Mouse (Mus musculus) left cerebral cortex, postnatal 10 days (tissue): ENCODE measurements around the gene Med21. TPM values are rescaled to one million over a fixed set of nuclear protein-coding genes. Genes with fewer than 3 reads are reported as not detected.

ENCODE experiments used
- DNase-seq, 2 experiments: peaks; one replicate each; pipeline ENCODE4 v3.0.0; 2021 to 2022; ENCODE audit warnings: low spot score in 2 of 2, mixed read lengths in 1 of 2; ENCODE audit errors: extremely low spot score in 1 of 2
- intact Hi-C: fragments of 180-260 bp; cut with DNase I; formaldehyde crosslinking; loops from one replicate; pipeline ENCODE4 v1.15.1; 2025
- total RNA-seq, 2 experiments: library from RNA; stranded (reverse); gene quantifications; 2 replicates each; pipeline ENCODE4 v1.2.3; 2021

Med21 gene
- total RNA-seq = 10 to 100 TPM; 39.2 to 44.9 TPM

GRCm38 (mm10) chr6:146642276-146643183 lies at the start of gene Med21, which contains the start of gene Tm7sf3:
Gene Med21, plus strand, starts transcription at chr6:146642547.
Gene Tm7sf3, minus strand, starts transcription at chr6:146642824.
- peak; percentile 98 to 99 for DNase-seq
- intact Hi-C loops = no loop called here

- intact Hi-C loops = loop anchor here (5.0 kb wide), 1 partner anchor 45 kb away; no protein-coding TSS in a partner anchor
- DNase-seq = no peak
Observed at GRCm38 (mm10) chr6:146602601-146603000, 39.7 kb upstream of the Med21 start.

- no peak for DNase-seq
Observed at GRCm38 (mm10) chr6:146603651-146604050, 38.7 kb upstream of the Med21 start.

DNA sequence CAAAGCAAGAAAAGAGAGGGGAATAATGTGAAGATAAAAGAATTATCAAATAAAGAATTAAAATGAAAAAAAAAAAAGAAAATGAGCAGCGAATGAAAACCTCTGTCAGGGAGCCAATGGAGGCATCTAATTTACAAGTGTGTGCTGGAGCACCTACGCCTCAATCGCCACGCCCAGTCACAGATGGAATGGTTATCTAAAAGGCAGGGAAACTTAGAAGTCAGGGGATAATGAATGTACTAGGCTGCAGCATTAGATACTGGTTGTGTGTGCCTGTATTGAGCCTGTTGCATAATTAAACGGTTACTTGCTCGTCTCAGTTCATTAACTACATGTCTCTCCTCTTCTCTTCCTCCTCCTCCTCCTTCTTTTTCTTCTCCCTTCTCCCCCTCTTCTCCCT lies 31.0 kb upstream of the Med21 start:
- intact Hi-C loops = no loop called here

More at GRCm38 (mm10) chr6:146603651-146604050, 38.7 kb upstream of the Med21 start:
- intact Hi-C loops = loop anchor here (5.0 kb wide), 1 partner anchor 46 kb away; no protein-coding TSS in a partner anchor

GRCm38 (mm10) chr6:146611897-146612296 lies 30.4 kb upstream of the Med21 start:
- intact Hi-C loops = no loop called here
- no peak for DNase-seq

More for the DNA sequence above, 31.0 kb upstream of the Med21 start:
- no peak for DNase-seq

- intact Hi-C loops = no loop called here
- no peak for DNase-seq
Observed at GRCm38 (mm10) chr6:146612736-146613135, 29.6 kb upstream of the Med21 start.

DNA sequence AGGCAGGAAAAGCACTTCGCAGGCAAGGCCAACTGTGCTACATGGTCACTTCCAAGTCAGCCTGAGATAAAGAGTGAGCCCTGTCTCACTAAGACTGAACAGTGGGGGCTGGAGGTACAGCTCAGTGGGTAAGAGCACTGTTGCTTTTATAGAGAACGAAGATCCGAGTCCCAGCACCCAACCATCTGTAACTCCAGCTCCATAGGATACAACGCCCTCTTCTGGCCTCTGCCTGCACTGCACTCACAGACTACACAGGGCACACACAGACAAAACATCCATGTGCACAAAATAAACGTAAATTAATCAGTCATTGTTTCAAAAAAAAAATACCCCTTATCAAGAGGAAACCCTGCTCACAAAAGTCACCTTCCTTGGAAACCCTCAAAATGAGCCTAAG lies 28.4 kb upstream of the Med21 start:
- intact Hi-C loops = no loop called here
- no peak for DNase-seq

GRCm38 (mm10) chr6:146614541-146614940 lies 27.8 kb upstream of the Med21 start:
- intact Hi-C loops = no loop called here
- no peak for DNase-seq

- DNase-seq = no peak
- intact Hi-C loops = no loop called here
Observed at GRCm38 (mm10) chr6:146615891-146616290, 26.5 kb upstream of the Med21 start.

GRCm38 (mm10) chr6:146616670-146617069 lies 25.7 kb upstream of the Med21 start:
- intact Hi-C loops = no loop called here
- no peak for DNase-seq

GRCm38 (mm10) chr6:146628123-146628522 lies 14.2 kb upstream of the Med21 start:
- intact Hi-C loops = no loop called here
- DNase-seq = no peak

GRCm38 (mm10) chr6:146629781-146630756 lies 12.3 kb upstream of the Med21 start:
- DNase-seq = no peak
- intact Hi-C loops = no loop called here

- DNase-seq = no peak
- intact Hi-C loops = no loop called here
Observed at GRCm38 (mm10) chr6:146630961-146631360, 11.4 kb upstream of the Med21 start.

DNA sequence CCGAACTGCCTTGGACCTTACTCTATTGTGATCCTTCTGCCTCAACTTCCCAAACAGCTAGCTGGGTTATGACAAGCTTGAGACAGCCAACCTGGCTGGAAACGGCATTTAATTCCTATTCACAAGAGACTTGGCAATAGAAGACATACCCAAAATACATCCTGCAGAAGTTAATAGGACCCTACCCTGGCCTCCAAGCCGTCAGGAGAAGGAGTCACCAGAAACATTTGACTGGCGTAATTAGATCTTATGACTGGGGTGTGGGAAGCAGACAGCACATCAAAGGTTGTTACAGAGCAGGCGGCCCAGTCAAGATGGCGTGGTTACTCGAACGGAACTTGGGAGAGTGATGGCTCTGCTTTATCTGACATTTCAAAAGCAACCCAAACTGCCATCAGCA lies 10.5 kb upstream of the Med21 start:
- DNase-seq = no peak
- intact Hi-C loops = no loop called here

GRCm38 (mm10) chr6:146632403-146632802 lies 9.9 kb upstream of the Med21 start:
- no peak for DNase-seq
- intact Hi-C loops = no loop called here

GRCm38 (mm10) chr6:146633097-146633496 lies 9.2 kb upstream of the Med21 start:
- intact Hi-C loops = no loop called here
- DNase-seq = no peak

GRCm38 (mm10) chr6:146633629-146634014 lies 8.7 kb upstream of the Med21 start:
- DNase-seq = peak; percentile 25 to 51
- intact Hi-C loops = no loop called here

DNA sequence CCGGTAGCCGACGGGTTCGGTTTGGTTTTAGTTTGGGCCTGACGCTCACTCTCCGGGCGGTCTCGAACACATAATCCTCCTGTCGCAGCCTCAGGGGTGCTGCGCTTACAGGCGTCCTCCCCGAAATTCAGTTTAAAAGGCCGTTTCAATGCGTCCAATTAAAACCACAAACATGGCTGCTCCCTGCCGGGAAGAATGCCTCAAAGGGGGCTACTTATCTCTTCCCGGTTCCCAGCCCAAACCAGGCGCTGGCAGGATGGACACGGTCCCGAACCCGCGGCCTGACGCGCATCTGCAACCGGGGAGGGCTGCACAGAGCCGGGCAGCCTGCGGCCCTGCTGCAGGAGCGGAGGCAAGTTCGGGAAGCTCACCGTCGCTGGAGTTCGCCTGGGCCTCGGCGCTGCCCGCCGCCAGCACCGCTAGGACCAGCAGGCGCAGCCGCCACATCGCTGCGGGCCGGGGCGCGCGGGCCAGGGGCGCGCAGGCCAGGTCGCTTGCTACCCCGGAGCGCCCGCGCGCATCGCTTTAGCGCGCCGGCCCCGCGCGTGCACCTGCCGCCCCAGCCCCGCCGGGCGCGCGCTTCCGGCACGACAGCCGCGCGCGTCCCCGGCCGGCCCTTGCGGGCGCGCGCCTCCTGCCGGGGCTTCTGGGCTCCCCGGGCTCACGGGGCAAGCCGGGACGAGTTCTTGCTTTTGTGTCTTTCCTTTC lies 8.2 kb upstream of the Med21 start:
- peak; percentile 31 to 89 for DNase-seq
- intact Hi-C loops = no loop called here
